Mouse (Mus musculus): ENCODE results near the gene Atxn7.

GRCm38 (mm10) chr14:13944686-13945085 lies 16.6 kb upstream of the Atxn7 start:
- TF ChIP-seq CTCF (IDR thresholded peaks at IDR 0.05; ENCODE audit: low read depth, low read length) (no peak), POLR2A (IDR thresholded peaks at IDR 0.05; ENCODE audit: insufficient read depth, low read length) (no peak), EP300 (IDR thresholded peaks at IDR 0.05; ENCODE audit: insufficient read depth, low read depth, low read length) (no peak)
